Mouse (Mus musculus): Measurements from ENCODE around the gene Cacng3.

Cacng3 gene

DNA sequence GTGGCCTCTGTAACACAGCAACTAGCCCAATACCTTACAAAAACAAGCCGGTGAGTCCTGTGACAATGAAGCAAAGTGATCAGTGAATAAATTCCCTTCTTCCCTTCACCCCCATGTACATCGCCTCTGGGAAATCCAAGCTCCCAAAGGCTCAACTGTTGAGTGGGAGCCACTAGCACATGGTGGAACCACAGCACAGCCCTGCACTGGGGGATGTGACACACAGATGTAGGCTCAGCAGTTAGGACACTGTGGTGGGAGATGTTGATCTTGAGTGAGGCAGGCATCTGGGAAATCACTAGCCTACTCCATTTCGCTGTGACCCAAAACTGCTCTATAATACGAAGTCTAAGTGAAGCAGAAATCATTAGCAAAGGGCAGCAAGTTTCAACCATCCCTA is 48.2 kb downstream of the Cacng3 start:
- DNase-seq (ENCODE audit: low read depth) = no peak

GRCm38 (mm10) chr7:122723358-122723876 is 53.1 kb downstream of the Cacng3 start:
- no peak for DNase-seq (ENCODE audit: low read depth)

GRCm38 (mm10) chr7:122726376-122726775 is 56.1 kb downstream of the Cacng3 start:
- DNase-seq (ENCODE audit: low read depth) = no peak

- DNase-seq (ENCODE audit: low read depth) = no peak
Measured at GRCm38 (mm10) chr7:122728186-122728585, 57.9 kb downstream of the Cacng3 start.

- DNase-seq (ENCODE audit: low read depth) = no peak
Measured at GRCm38 (mm10) chr7:122728846-122729245, 58.6 kb downstream of the Cacng3 start.

GRCm38 (mm10) chr7:122735323-122735722 is 65.0 kb downstream of the Cacng3 start:
- DNase-seq (ENCODE audit: low read depth) = no peak

- DNase-seq (ENCODE audit: low read depth) = no peak
Measured at GRCm38 (mm10) chr7:122738541-122738940, 68.2 kb downstream of the Cacng3 start.

GRCm38 (mm10) chr7:122740663-122741062 is 70.4 kb downstream of the Cacng3 start:
- no peak for DNase-seq (ENCODE audit: low read depth)

- no peak for DNase-seq (ENCODE audit: low read depth)
Measured at GRCm38 (mm10) chr7:122755920-122756603, 85.8 kb downstream of the Cacng3 start.

- DNase-seq (ENCODE audit: low read depth) = no peak
Measured at GRCm38 (mm10) chr7:122758645-122759044, 88.4 kb downstream of the Cacng3 start.

DNA sequence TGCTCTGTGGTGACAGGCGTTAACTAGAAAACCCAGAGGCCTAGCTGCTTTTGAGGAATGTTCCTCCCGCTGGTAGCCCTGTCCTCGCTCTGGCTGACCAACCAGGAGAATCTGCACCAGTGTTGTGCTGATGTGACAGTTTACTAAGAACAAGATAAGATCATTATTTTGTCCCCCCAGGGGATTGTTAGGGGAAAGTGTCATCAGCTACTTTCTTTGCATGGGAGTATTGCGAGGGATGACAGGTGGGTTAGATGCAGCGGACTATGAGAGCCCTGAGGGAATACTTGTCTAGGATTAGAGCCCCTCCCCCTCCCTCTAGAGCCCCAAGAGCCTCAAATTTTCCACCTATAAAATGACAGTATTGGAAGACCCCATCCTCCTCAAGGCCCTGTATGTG is 94.2 kb downstream of the Cacng3 start:
- DNase-seq (ENCODE audit: low read depth) = no peak

DNA sequence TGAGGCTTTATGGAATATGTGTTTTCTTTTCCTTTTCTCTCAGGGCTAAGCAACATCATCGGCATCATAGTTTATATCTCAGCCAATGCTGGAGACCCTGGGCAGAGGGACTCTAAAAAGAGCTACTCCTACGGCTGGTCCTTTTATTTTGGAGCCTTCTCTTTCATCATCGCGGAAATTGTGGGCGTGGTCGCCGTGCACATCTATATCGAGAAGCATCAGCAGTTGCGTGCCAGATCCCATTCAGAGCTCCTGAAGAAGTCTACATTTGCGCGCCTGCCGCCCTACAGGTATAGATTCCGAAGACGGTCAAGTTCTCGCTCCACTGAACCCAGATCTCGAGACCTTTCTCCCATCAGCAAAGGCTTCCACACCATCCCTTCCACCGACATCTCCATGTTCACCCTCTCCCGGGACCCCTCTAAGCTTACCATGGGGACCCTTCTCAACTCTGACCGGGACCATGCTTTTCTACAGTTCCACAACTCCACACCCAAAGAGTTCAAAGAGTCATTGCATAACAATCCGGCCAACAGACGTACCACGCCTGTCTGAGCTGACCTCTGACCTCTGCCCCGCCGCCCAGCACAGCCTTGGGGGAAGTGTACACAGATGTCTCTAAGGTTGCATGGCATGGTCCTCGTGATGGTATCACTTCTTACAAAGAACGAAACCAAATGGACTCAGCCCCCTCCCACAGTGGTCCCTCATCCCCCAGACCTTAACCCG is 98.2 kb downstream of the Cacng3 start:
- DNase-seq (ENCODE audit: low read depth) = no peak

DNA sequence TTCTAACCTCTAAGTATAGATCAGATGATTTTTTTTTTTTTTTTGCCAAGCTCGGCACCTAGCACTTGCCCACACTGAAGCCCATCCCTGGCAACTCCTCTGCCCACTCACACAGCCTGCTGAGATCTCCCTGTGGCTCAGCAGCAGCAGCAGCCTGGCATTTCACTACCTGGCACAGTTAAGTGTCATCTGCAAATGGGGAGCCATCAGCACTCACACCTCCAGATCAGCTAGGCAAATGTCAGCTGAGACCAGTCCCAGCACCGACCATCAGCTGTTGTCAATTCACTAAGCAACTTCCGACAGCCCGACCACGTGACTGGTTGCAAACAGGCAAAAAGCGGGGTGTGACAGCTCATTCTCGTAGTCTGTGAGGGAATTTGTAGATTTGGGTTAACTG is 109.3 kb downstream of the Cacng3 start:
- DNase-seq (ENCODE audit: low read depth) = no peak

DNA sequence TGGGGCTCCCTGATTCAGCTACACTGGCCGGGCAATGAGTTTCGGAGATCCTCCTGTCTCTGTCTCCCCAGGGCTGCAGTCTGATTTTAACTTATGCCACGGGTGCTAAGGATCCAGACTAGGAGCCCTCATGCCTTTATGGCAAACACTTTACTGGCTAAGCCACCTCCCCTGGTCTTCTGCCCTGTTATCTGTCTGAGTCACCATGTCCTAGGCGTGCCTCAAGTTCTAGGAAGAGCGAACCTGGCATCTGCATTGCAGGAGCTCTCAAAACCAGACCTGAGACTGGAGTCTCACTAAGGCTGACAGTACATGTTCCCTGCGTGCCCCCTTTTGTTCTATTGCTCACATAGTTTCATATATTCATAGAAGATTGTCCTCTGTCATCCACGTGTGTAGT is 119.6 kb downstream of the Cacng3 start:
- DNase-seq (ENCODE audit: low read depth) = no peak

DNA sequence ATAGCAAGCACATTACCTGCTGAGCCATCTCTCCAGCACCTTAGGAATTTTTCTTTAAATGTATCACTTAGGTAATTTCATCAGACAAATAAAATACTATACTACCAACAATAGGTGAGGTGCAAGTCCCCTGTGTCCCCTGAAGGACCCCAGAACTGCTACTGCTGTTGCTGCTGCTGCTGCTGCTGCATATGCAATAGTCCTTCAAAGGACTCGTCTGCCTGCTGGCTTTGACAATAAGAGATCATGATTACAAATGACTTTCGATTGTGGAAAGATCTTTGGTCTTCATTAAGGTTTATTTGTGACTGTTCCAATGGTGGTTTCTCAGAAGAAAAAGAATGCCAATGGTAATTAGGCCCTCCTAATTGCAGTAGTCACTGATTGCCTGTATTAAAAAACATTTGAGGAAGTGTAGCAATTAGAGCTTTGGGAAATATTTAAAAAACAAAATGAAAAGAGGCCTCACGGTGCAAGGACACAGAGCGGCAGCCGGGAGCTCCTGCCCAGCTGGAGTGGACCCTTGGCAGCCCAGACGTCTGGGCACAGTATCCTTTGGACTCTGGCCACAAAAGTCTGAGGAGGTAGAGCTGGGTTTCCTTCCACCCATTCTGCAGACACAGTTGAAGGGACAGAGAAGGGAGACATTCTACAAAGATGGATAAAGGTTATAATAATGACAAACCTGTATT is 123.5 kb downstream of the Cacng3 start:
- DNase-seq (ENCODE audit: low read depth) = no peak

- no peak for DNase-seq (ENCODE audit: low read depth)
Measured at GRCm38 (mm10) chr7:122795140-122795539, 124.8 kb downstream of the Cacng3 start.

DNA sequence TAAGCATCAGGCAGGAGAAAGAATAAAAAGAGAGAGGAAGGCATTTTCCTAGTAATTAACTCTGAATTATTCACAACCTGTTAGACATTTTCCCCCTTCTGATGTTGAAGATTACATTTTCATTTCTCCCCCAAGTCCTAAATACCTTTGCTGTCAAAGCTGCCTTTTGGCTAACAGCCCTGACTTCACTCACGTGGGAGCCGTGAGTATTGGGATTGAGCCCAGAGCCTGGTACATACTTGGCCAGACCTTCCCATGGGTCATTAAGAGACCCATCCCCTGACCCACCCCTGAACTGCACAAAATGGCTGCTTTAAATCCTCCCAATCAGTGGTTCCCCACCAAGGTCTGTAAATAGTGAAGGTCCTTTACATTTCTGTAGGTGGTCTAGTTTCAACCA is 130.5 kb downstream of the Cacng3 start:
- no peak for DNase-seq (ENCODE audit: low read depth)

- DNase-seq (ENCODE audit: low read depth) = no peak
Measured at GRCm38 (mm10) chr7:122803839-122804496, 133.7 kb downstream of the Cacng3 start.

DNA sequence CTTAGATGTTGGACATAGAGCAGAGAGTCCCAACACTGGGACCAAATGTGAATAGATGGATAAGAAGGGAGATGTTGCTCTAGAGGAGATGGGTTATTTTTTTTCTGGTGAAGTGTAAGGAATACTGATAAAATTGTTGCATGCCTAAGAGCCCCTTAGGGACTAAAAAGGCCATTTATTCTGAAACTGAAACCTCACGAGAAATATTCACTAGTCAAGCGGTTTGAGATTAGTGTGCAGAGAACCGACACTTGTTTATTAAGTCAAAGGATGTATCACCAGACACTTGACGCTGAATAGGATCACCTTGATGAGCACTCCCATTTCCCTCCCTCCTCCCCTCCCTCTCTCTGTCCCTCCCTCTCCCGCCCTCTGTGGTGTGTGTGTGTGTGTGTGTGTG is 136.2 kb downstream of the Cacng3 start:
- DNase-seq (ENCODE audit: low read depth) = no peak

DNA sequence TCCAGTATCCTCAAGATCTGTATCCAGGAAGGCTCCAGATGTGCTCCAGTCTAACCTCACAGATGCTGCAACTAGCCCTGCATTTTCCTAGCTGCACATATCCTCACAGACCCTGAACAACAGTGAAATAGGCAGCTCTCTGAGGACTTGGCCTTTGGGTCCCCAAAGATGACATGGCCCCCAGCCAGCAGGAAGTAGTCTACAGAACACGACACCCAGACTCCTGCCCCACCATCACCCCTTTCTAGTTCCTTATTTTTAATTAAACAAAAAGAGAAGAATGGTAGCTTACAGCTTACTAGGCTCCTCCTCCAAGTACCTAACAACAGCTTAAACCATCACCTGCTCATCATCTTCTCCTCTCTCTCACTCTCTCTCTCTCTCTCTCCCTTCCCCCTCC is 143.4 kb downstream of the Cacng3 start:
- no peak for DNase-seq (ENCODE audit: low read depth)

- DNase-seq (ENCODE audit: low read depth) = no peak
Measured at GRCm38 (mm10) chr7:122817565-122817964, 147.3 kb downstream of the Cacng3 start.
